Mouse (Mus musculus) splenic B cell, adult 2 months (primary cell): ENCODE results near the gene Tlr11.
A peak's percentile ranks its signal among the peaks of the same experiment; 100 is the strongest.

Experiments used
- DNase-seq: peaks from one replicate; pipeline ENCODE4 v3.0.0-alpha.2; 2011; ENCODE audit warnings: low read depth, low spot score
- H3K27me3 ChIP-seq: 2 replicates; pipeline ENCODE4 v1.6.1; 2012; ENCODE audit warnings: mild to moderate bottlenecking, low read length, moderate library complexity, mixed read lengths; ENCODE audit not compliant: control insufficient read depth, poor library complexity, insufficient read depth, severe bottlenecking
- H3K36me3 ChIP-seq: 2 replicates; pipeline ENCODE4 v1.6.1; 2012; ENCODE audit warnings: mild to moderate bottlenecking, low read length, moderate library complexity, mixed read lengths; ENCODE audit not compliant: control insufficient read depth, poor library complexity, insufficient read depth, severe bottlenecking

Tlr11 gene

DNA sequence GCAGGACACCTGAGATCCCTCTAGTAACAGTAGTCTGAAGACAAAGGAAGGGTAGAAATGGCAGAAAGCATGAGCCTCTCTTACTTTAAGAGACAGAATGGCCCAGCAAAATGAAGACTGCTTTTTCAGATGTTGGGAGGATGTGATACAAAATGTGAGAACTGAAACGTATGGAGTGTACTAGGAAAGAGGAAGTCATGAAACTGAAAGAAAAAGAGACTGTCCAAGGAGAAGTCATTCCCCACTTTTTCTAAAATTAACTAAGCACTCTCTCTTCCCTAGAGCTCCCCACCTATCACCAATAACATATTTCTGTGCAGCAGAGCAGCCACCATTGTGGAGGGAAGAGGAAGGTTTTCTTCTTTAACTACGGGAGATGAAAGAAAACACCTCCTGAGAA, at the start of gene Tlr11:
Gene Tlr11 (plus strand): TSS at position 322 of the 400 bp plus-strand sequence.
- Histone ChIP-seq H3K36me3 (no peaks in the 10 kb centered on the region), H3K27me3 (no peaks in the 10 kb centered on the region)
- no peak for DNase-seq

DNA sequence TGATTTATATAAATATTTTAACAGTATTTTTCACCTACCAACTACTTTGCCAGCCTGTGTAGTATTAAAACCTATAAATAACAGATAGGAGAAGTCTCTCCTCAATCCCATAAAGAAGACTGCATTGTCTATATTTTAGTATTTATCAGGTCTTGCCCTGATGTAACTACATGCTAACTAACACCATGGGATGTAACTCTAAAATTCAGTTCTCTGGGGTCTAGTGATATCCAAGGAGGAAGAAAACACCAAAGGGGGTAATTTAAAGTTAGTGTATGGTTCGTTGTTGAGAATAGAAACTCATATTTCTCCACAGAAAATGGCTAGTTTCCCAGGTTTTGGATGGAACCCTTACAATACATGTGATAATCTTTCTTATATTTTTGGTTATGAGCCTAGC, 31.1 kb upstream of the Tlr11 start, which contains the start of gene Olfr734:
Gene Olfr734 (minus strand): TSS at position 101 of the 400 bp plus-strand sequence.
- no peaks in the 10 kb centered on the region for H3K27me3 ChIP-seq
- DNase-seq = no peak
- no peaks in the 10 kb centered on the region for H3K36me3 ChIP-seq

GRCm38 (mm10) chr14:50348796-50349195, 8.9 kb upstream of the Tlr11 start, which contains the start of gene Olfr735:
TSS of gene Olfr735 (minus strand) at chr14:50348872.
- Histone ChIP-seq H3K36me3 (no peaks in the 10 kb centered on the region), H3K27me3 (no peaks in the 10 kb centered on the region)
- no peak for DNase-seq

DNA sequence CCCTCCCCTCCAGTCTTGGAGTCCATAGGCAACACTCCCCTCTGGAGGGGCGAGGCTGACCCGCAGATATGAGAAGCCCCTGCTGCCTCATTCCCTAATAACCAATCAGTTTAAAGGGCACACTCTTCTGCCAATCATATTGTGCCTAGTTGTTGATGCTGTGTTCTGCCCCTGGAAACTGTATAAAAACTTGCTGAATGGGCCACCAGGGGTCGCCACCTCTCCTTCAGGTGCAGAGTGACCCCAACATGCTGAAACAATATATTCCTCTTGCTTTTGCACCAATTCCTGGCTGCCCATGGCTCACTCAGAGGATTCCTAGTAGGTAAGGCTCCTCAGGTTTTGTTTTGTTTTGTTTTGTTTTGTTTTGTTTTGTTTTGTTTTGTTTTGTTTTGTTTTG, 5.3 kb upstream of the Tlr11 start:
- Histone ChIP-seq H3K27me3 (no peaks in the 10 kb centered on the region), H3K36me3 (no peaks in the 10 kb centered on the region)
- peak; percentile 7 for DNase-seq

DNA sequence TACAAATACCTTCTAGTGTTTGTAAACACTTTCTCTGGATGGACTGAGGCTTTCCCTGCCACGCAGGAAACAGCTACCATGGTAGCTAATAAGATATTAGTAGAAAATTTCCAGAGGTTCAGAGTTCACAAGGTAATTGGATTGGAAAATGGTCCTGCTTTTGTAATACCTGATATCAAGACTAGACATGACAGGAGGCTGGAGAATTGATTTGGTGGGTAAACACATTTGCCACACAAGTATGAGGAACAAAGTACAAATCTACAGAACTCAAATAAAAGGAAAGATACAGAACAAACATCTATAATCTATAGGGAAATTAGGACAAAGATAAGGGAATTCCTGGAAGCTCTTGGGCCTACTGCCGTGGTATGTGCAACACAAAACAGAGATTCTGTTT, 989 bp upstream of the Tlr11 start:
- H3K36me3 ChIP-seq = no peaks in the 10 kb centered on the region
- no peak for DNase-seq
- no peaks in the 10 kb centered on the region for H3K27me3 ChIP-seq

DNA sequence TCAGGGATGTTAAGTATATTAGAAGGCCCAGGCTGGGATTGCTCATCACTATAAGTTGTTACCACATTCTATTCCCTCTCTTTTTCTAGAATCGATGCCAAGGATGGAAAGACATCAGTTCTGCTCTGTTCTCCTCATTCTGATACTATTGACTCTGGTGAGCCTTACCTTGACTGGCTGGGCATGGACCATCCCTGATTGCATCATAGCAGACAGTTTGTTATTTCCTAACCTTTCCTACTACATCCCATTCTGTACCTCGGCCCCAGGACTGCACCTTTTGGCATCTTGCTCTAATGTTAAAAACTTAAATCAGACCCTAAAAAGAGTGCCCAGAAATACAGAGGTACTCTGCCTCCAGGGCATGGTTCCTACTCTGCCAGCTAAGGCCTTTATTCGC, 2.8 kb downstream of the Tlr11 start:
- no peaks in the 10 kb centered on the region for H3K27me3 ChIP-seq
- no peaks in the 10 kb centered on the region for H3K36me3 ChIP-seq
- no peak for DNase-seq

GRCm38 (mm10) chr14:50363561-50363960, 5.8 kb downstream of the Tlr11 start:
- Histone ChIP-seq H3K27me3 (no peaks in the 10 kb centered on the region), H3K36me3 (no peaks in the 10 kb centered on the region)
- no peak for DNase-seq

DNA sequence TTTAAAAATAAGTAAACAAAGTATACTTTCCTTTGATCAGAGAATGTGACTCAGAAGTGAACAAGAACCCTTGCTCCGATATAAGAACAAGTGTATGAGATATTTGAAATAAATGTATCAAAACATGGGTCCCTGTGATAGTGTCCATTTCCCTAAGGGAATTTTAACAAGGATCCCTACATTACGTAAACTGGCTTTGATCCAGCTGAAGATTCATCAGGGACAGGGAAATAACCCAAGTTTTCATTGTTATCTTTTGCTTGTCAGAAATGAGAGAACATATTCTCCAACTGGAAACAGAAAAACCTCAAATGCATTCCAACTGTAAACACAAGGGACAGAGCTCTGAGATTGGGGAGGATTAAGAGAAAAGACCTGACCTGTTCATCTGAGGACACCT, 23.1 kb downstream of the Tlr11 start, which contains the start of gene Olfr736:
Gene Olfr736 (plus strand): TSS at position 301 of the 400 bp plus-strand sequence.
- H3K36me3 ChIP-seq = no peaks in the 10 kb centered on the region
- no peak for DNase-seq
- no peaks in the 10 kb centered on the region for H3K27me3 ChIP-seq

- Histone ChIP-seq H3K27me3 (no peaks in the 10 kb centered on the region), H3K36me3 (no peaks in the 10 kb centered on the region)
- no peak for DNase-seq
Measured at GRCm38 (mm10) chr14:50407268-50407667, 49.6 kb downstream of the Tlr11 start, which contains the start of gene Olfr738. TSS of gene Olfr738 (plus strand) at chr14:50407568.
